Mouse (Mus musculus): ENCODE data around the gene Btbd2. TPM values are rescaled to one million over a fixed set of nuclear protein-coding genes. Genes with fewer than 3 reads are reported as not detected.

The Btbd2 gene
- total and polyA plus RNA-seq, 3 experiments, result 43.1 to 81.8 TPM; not detected in 1

- TF ChIP-seq KAT2A (conservative IDR thresholded peaks at IDR 0.05; ENCODE audit: low read depth, low read length), result no peak; the same call in 1 of the 2 replicates
- no peak for TF ChIP-seq E2F4 (IDR thresholded peaks at IDR 0.05; ENCODE audit: borderline replicate concordance, low read depth, low read length)
- peak; percentile 66 for TF ChIP-seq USF1 (IDR thresholded peaks at IDR 0.05; ENCODE audit: low read depth, low read length)
- TF ChIP-seq MXI1 (IDR thresholded peaks at IDR 0.05; ENCODE audit: low read depth, low read length), result peak; percentile 92; the same call in 1 of the 2 replicates
- no peak for TF ChIP-seq MAFK (IDR thresholded peaks at IDR 0.05; ENCODE audit: borderline replicate concordance, low read depth, low read length)
- TF ChIP-seq MYB (IDR thresholded peaks at IDR 0.05; ENCODE audit: low read depth, low read length), result no peak
- peak; percentile 96 for TF ChIP-seq TAL1 (IDR thresholded peaks at IDR 0.05; ENCODE audit: low read length)
- TF ChIP-seq CHD2 (IDR thresholded peaks at IDR 0.05; ENCODE audit: low read length), result peak; percentile 80; the same call in 1 of the 2 replicates
- TF ChIP-seq ZC3H11A (IDR thresholded peaks at IDR 0.05; ENCODE audit: low read depth, low read length), result peak; percentile 20; the same call in 1 of the 2 replicates
- peak; percentile 99 for TF ChIP-seq SIN3A (IDR thresholded peaks at IDR 0.05; ENCODE audit: low read length)
- no peak for TF ChIP-seq ZNF384 (IDR thresholded peaks at IDR 0.05; ENCODE audit: low read depth, low read length)
- peak; percentile 58 to 90; a peak in 3 of 4 replicates for TF ChIP-seq POLR2A (IDR thresholded peaks at IDR 0.05; ENCODE audit: control insufficient read depth in 1 of 2, insufficient read depth in 1 of 2, low read depth in 1 of 2, low read length in 2 of 2, poor library complexity in 1 of 2)
- peak; percentile 96 for TF ChIP-seq POLR2AphosphoS2 (IDR thresholded peaks at IDR 0.05; ENCODE audit: low read length)
- 0 out of 2 replicates have a peak, but pooled peaks have one; percentile 25 for TF ChIP-seq SMC3 (IDR thresholded peaks at IDR 0.05; ENCODE audit: low read depth, low read length)
- TF ChIP-seq RCOR1 (IDR thresholded peaks at IDR 0.05; ENCODE audit: low read depth, low read length), result peak; percentile 78
- TF ChIP-seq RAD21 (IDR thresholded peaks at IDR 0.05; ENCODE audit: low read depth, low read length), result no peak
- no peak for TF ChIP-seq CTCF (IDR thresholded peaks at IDR 0.05 in 2 of 3, conservative IDR thresholded peaks at IDR 0.05 in 1 of 3; ENCODE audit: control insufficient read depth in 1 of 3, insufficient read depth in 1 of 3, low read depth in 2 of 3, low read length in 3 of 3, poor library complexity in 1 of 3, severe bottlenecking in 1 of 3)
- TF ChIP-seq EP300 (IDR thresholded peaks at IDR 0.05; ENCODE audit: low read depth in 1 of 2, low read length in 2 of 2), result peak; percentile 75 to 91
These were observed 21.1 kb upstream of the Btbd2 start, which contains the start of gene Mknk2 (continued) for GRCm38 (mm10) chr10:80677942-80678436.

GRCm38 (mm10) chr10:80677128-80677875, 20.4 kb upstream of the Btbd2 start:
- Histone ChIP-seq H3K36me3 (ENCODE audit: control insufficient read depth in 1 of 2, insufficient read depth in 2 of 2, low read length in 2 of 2) (peaks cover 0 to 25% of the 10 kb centered on the region in 2 experiments; a peak in 2 of 4 replicates), H3K4me1 (ENCODE audit: control insufficient read depth in 1 of 2, insufficient read depth in 2 of 2, low read length in 2 of 2) (peaks cover 9 to 31% of the 10 kb centered on the region in 2 experiments), H3K27ac (ENCODE audit: control insufficient read depth, low read depth, low read length) (peak overlapping the region; percentile 96), H3K9ac (ENCODE audit: control insufficient read depth, low read depth, low read length, poor library complexity, severe bottlenecking) (peak overlapping the region; percentile 81), H3K9me3 (replicated peaks; ENCODE audit: insufficient read depth, low read length) (no peaks in the 10 kb centered on the region), H3K79me2 (ENCODE audit: control insufficient read depth, insufficient read depth, low read length, poor library complexity) (peaks cover 46% of the 10 kb centered on the region), H3K27me3 (ENCODE audit: control insufficient read depth in 1 of 2, insufficient read depth in 2 of 2, low read length in 2 of 2) (no peaks in the 10 kb centered on the region), H3K4me3 (ENCODE audit: control insufficient read depth in 1 of 2, insufficient read depth in 1 of 2, low read depth in 2 of 2, low read length in 2 of 2) (peak overlapping the region; percentile 67 to 68)
- DNase-seq (ENCODE audit: low read depth, low spot score), result peak; percentile 84
- 0 out of 2 replicates have a peak, but pooled peaks have one; percentile 8 for TF ChIP-seq BHLHE40 (IDR thresholded peaks at IDR 0.05; ENCODE audit: borderline replicate concordance, low read depth, low read length)
- peak; percentile 43; the same call in 1 of the 2 replicates for TF ChIP-seq CHD2 (IDR thresholded peaks at IDR 0.05; ENCODE audit: low read length)
- TF ChIP-seq CHD1 (IDR thresholded peaks at IDR 0.05; ENCODE audit: low read depth, low read length), result peak; percentile 93
- no peak for TF ChIP-seq RAD21 (IDR thresholded peaks at IDR 0.05; ENCODE audit: low read depth, low read length)
- no peak for TF ChIP-seq ZC3H11A (IDR thresholded peaks at IDR 0.05; ENCODE audit: low read depth, low read length)
- TF ChIP-seq MAX (IDR thresholded peaks at IDR 0.05; ENCODE audit: low read length), result no peak
- peak; percentile 81; the same call in 1 of the 2 replicates for TF ChIP-seq JUND (IDR thresholded peaks at IDR 0.05; ENCODE audit: low read depth, low read length)
- no peak for TF ChIP-seq MAFK (IDR thresholded peaks at IDR 0.05; ENCODE audit: borderline replicate concordance, low read depth, low read length)
- TF ChIP-seq ZNF384 (IDR thresholded peaks at IDR 0.05; ENCODE audit: low read depth, low read length), result no peak
- TF ChIP-seq NELFE (IDR thresholded peaks at IDR 0.05; ENCODE audit: low read depth, low read length), result no peak; the same call in 1 of the 2 replicates
- 0 out of 2 replicates have a peak, but pooled peaks have one; percentile 16 for TF ChIP-seq MAZ (IDR thresholded peaks at IDR 0.05; ENCODE audit: low read depth, low read length)
- TF ChIP-seq MXI1 (IDR thresholded peaks at IDR 0.05; ENCODE audit: low read depth, low read length), result no peak
- TF ChIP-seq POLR2AphosphoS5 (IDR thresholded peaks at IDR 0.05; ENCODE audit: borderline replicate concordance, low read depth, low read length), result no peak
- TF ChIP-seq MYC (IDR thresholded peaks at IDR 0.05; ENCODE audit: low read depth, low read length), result peak; percentile 42; the same call in 1 of the 2 replicates
- TF ChIP-seq UBTF (IDR thresholded peaks at IDR 0.05; ENCODE audit: borderline replicate concordance, insufficient read depth, low read depth, low read length), result no peak; the same call in 1 of the 2 replicates
- TF ChIP-seq TAL1 (IDR thresholded peaks at IDR 0.05; ENCODE audit: low read length), result no peak
- TF ChIP-seq HCFC1 (IDR thresholded peaks at IDR 0.05; ENCODE audit: low read depth, low read length), result no peak
- peak; percentile 46; the same call in 1 of the 2 replicates for TF ChIP-seq TBP (IDR thresholded peaks at IDR 0.05; ENCODE audit: low read depth, low read length)
- TF ChIP-seq TCF12 (IDR thresholded peaks at IDR 0.05; ENCODE audit: low read depth, low read length), result peak; percentile 26; the same call in 1 of the 2 replicates
- TF ChIP-seq E2F4 (IDR thresholded peaks at IDR 0.05; ENCODE audit: borderline replicate concordance, low read depth, low read length), result peak; percentile 15; the same call in 1 of the 2 replicates
- 0 out of 2 replicates have a peak, but pooled peaks have one; percentile 25 for TF ChIP-seq SIN3A (IDR thresholded peaks at IDR 0.05; ENCODE audit: low read length)
- TF ChIP-seq NRF1 (IDR thresholded peaks at IDR 0.05; ENCODE audit: insufficient read depth, low read depth, low read length, poor library complexity, severe bottlenecking), result no peak
- TF ChIP-seq POLR2AphosphoS2 (IDR thresholded peaks at IDR 0.05; ENCODE audit: low read length), result no peak
